Mouse (Mus musculus): Measurements from ENCODE around the gene Slc25a43.
"Not testable (repeated sequence)": the region's sequence is repeated elsewhere in the genome, so short reads cannot be mapped to it uniquely, and the experiment has no call there.

The Slc25a43 gene

DNA sequence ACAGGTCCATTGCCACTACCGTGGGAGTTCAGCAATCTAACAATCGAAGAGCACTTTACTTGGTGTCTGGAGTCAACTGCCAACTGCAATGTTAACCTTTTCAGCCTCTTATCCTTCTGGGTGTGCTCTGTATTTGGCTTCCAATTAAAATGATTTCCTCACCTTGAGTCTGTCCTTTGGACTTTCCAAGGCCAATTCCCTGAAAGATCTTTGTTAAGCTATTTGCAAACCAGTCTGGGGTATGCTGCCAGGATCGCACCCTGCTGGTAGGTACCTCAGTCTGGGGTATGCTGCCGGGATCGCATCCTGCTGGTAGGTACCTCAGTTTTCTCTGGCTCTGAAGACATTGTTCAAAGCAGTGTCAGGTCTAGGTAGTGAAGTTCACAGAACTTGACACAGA, 51.1 kb downstream of the Slc25a43 start:
- no peak for DNase-seq

GRCm38 (mm10) chrX:36795424-36796162, 52.1 kb downstream of the Slc25a43 start, which contains the start of gene Slc25a5:
Gene Slc25a5, plus strand, starts transcription at chrX:36795651.
- DNase-seq, result peak; percentile 86

- peak; percentile 84 for DNase-seq
Measured at GRCm38 (mm10) chrX:36796163-36796581, 52.7 kb downstream of the Slc25a43 start.

DNA sequence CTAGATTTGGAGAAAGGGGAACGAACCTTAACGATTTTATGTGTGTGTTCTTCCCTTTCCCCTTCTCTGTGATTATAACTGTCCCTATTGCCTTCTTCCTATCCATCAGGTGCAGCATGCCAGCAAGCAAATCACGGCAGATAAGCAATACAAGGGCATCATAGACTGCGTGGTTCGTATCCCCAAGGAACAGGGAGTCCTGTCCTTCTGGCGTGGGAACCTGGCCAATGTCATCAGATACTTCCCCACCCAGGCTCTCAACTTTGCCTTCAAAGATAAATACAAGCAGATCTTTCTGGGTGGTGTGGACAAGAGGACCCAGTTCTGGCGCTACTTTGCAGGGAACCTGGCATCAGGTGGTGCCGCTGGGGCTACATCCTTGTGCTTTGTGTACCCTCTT, 53.3 kb downstream of the Slc25a43 start:
- not testable (repeated sequence) for DNase-seq

DNA sequence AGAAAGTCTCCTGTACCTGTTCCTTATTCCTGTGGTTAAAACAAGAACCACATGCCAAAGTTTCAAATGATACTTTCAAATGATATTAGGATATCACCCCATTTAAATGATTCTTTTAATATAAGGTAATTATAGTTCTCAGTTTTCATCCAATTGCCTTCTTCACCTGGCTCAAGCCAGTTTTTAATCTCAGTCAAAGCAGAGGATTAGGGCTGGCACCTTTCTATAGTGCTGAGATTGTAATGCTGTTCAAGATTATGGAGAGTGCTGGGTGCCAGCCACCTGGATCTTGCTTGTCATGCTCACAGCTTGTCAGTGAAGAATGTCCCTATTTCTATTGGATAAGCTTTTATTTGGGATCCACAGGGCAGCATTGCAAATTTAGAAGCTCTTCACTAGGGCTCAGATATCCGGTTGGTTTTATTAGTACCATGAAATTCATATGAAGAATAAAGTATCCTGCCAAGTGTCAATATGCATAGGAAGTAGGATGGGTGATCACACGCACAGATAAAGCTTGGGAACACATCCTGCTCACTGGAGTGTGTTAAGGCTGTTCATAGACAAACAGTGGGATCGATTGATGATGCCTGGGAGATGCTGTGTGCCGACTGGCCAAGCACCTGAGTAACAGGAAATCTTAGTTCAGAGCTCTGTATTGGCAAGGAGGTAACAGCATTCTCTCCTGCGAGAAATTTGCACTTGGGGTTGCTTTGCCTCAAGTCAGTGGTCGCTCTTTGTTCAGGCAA, 55.8 kb downstream of the Slc25a43 start:
- DNase-seq, result no peak

DNA sequence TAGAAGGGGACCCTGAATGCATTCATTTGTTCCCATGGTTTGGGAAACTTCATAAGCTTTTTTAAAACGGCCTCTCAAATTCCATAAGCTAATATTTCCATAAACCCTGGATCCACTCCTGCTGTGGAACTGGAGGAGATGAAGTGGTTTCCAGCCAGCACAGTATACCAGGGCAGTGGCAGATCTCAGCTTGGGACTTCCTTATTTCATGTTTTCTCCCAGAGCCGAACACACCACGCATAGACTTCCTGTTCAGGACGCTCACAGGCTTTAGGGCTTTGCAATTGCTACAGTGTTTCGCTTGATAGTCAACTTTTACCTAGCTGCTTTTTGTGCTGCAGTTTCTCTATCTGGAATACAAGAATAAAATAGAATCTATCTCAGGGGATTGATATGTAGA, 59.7 kb downstream of the Slc25a43 start:
- DNase-seq, result peak; percentile 8

DNA sequence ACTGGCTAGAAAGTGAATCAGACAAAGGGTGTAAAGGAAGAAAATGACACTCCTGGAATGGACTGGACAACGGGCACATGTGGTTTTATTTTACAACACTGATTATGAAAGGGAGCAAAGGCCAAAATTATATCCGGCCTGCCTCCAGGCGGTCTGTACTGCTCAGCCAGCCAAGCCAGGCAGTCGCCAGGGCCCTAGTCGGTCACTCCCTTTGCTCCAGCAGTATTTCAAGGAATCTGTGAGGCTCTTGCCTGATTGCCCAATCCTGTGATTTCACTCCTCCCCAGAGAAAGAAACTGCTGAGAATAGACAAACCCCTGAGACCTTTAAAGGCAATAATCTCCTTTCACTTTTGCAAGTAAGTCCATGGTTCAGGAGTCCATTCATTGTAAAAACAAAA, 60.7 kb downstream of the Slc25a43 start:
- no peak for DNase-seq

GRCm38 (mm10) chrX:36805466-36806235, 62.2 kb downstream of the Slc25a43 start:
- no peak for DNase-seq

- peak; percentile 87 for DNase-seq
Measured at GRCm38 (mm10) chrX:36807360-36808317, 64.2 kb downstream of the Slc25a43 start.

DNA sequence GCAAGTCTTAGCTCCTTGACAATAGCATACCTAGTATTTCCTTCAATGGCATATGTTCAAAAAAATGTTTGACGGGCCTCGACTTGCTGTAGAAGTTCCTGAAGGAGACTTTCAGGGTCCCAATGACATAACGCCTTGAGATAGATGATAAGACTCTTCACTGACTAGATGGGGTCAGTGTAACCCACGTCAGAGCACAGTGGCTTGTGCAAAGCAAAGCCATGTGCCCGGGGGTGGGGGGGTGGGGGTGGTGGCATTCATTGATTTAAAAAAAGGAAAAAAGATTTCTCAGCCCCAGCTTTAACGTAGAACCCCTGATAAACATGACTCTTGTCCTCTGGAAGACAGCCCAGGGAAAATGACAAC, 64.8 kb downstream of the Slc25a43 start:
- DNase-seq, result no peak

GRCm38 (mm10) chrX:36811377-36811776, 67.9 kb downstream of the Slc25a43 start:
- DNase-seq, result peak; percentile 25

DNA sequence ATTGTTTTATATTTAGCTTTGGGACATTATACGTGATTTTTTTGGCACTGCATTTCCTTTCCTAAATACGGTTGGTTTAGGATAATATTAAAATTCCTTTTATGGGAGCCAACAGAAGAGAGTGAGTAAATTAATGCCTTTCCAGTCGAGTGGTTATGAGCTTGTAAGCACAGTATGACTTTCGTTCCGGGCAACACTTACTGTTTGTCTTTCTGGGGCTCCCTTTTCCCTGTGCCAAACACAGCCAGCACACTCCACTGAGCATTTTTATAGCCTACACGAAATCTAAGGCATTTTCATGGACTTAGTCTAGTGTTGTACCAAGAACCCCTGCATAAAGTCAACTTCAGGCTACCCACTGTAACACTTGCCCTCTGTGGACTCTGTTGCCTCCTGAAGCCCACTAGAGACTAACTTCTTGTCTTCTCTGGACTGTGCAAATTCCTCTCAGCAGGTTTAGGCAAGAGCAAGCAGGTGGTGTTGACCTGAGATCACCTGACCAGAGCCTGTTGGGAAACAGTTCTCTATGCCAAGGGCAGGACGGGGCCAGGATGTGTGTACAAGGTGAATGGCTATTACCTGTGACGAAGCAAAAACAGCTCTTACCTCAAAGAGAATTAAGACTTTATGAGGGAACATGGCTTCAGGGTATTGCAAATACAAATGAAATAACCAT, 70.8 kb downstream of the Slc25a43 start:
- no peak for DNase-seq

- no peak for DNase-seq
Measured at GRCm38 (mm10) chrX:36815022-36815421, 71.6 kb downstream of the Slc25a43 start.

DNA sequence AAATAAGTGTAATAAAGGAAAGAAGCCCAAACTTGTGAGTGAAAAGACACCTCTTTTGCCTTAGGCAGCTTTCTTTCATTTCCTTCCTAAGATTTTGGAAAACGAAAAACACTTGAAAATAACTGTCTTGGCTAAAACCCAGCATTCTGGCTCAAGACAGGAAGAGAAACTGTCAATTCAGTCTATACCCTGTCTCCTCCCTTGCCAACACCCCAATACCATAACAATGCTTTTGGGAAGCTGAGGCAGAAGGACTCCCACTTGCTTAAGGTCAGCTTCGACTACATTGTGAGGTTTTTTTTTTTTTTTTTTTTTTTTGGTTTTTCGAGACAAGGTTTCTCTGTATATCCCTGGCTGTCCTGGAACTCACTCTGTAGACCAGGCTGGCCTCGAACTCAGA, 72.0 kb downstream of the Slc25a43 start:
- DNase-seq, result no peak

DNA sequence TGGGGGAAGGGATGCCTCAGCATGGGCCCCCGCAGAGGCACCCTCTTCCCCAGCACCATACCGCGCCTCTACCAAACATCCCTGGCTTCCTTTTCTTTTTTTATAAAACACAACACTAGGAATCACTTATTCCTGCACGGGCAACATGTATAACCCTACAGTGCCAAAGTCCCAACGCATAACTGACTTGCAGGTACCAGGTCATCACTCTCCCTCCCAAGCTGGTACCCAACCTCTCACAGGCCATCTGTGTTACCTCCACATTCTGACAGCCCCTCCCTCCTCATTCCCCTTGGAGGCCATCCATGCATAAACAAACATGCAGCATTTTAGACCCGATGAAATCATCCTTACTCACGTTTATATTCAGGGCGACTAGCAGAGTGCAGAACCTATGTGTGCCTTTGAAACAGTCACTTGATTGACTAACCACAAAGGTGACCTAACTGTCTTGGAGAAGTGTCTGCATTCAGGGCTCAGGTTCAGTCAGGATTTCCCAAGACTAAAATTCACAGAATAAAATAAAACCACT, 73.0 kb downstream of the Slc25a43 start:
- no peak for DNase-seq

- DNase-seq, result no peak
Measured at GRCm38 (mm10) chrX:36816953-36817441, 73.5 kb downstream of the Slc25a43 start.

- DNase-seq, result no peak
Measured at GRCm38 (mm10) chrX:36819575-36819974, 76.1 kb downstream of the Slc25a43 start.

DNA sequence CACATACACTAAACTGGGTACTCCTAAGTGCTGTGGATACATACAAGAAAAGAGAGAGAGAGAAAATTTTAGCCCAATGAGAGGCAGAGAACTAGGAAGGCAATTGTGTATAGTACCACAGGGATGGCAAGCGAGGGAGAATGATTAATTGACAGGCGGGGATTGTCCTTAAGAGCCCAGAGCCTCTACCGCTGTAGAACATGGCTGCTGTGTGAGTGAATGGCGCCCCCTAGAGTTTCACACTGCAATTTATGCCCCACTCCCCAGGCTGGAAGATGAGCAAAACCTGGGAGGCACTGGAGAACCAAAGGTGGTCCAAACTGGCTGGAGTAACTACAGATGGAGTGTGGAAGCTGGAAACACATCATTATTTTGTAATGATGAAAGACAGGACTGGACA, 76.7 kb downstream of the Slc25a43 start:
- peak; percentile 49 for DNase-seq

- no peak for DNase-seq
Measured at GRCm38 (mm10) chrX:36823932-36824711, 80.7 kb downstream of the Slc25a43 start.

DNA sequence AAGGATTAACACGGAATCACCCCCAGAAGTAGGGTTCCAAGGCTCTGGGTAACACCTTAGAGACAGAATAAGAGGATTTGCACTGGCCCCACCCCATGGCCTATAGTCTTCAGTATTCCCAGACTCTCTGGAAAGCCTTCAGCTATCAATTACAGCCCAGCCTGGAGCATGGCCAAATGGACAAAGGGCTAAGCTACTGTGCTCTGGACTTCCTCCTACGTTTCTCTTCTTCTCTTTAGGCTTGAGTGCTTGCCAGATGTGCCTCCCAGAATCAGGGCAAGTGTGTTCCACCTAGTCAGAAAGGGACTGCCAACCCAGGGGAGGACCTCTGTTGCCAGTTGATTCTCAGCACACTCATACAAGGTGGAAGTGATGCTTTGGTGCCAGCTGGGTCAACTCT, 81.6 kb downstream of the Slc25a43 start:
- no peak for DNase-seq
